8 mouse cellular contexts compared by ENCODE assay signal in the genomic region with DNA sequence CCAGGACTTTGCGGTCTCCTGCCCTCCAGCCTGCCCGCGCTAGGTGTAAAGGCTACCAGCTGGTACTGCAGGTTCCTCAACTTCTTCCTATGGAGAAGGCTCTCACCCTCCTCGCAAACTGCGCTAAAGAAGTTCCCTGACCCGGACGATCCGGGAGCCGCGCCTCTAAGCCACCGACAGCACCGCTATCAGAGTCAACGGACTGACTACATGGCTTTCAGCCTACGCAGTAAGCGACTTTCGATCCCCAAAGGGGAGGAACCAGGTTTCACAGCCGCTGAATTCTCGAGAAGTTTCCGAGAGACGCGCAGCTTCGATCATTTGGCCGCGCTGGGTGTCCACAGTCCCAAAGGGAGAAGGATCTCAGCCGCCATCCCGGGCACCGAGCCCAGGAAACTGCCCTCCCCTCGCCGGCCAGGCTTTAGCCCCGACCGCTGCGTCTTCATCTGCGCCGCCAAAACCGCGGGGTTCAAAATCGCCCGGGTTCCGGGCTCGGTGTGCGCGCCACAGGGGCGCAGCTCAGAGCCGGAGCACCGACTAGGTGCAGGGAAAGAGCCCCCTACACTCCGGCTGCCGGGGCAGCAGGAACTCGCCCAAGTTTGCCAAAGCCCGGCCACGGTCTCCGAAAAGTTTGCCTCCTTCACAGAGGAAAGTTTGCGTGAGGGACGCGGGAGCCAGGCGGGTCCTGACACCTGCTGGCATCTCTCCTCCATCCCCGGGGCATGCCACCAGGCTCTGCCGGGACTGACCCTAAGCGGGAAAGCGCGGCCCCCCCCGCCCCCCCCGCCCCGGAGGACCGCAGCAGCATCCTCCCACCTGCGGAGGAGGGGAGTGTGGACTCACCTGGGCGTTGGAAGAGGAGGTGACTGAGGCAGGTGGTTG. TPM values are rescaled to one million over a fixed set of nuclear protein-coding genes. Genes with fewer than 3 reads are reported as not detected.
DNase-seq lines count a peak whose midpoint lies in the region; ATAC-seq and TF ChIP-seq lines count a peak whose summit lies in the region.

No protein-coding gene starts in this region.

- DNase-seq in cerebellum, postnatal 36 days, result peak; percentile 25 to 32
- peak; percentile 88 for DNase-seq in gastrocnemius, adult 2 months
- peak; percentile 31 to 38 for DNase-seq in left cerebral cortex, postnatal 36 days (ENCODE audit: low spot score in 2 of 2)
- peak; percentile 51 for DNase-seq in right cerebral cortex, postnatal 4 days
- peak; percentile 38 for DNase-seq in yolk sac, embryonic 10.5 days (ENCODE audit: low spot score)

- intact Hi-C loops in gastrocnemius, adult 2 months (cut with DNase I), result loop anchor here (5.0 to 10.0 kb wide), 3 partner anchors 74 to 304 kb away; a partner anchor contains a TSS
- intact Hi-C loops in left cerebral cortex, postnatal 36 days (cut with DNase I), result no loop called here

- peaks cover 19% of the 10 kb centered on the region for H3K4me1 ChIP-seq in hindbrain, embryonic 15.5 days (replicated peaks)

- H3K27me3 ChIP-seq in hindbrain, embryonic 15.5 days, result peaks cover 47% of the 10 kb centered on the region

- TF ChIP-seq CTCF in gastrocnemius, adult 2 months (IDR thresholded peaks at IDR 0.05), result no peak

- peak; percentile 53 for ATAC-seq in activated CD4-positive, CD25-positive, alpha-beta regulatory T cell, adult 4 months
- ATAC-seq in hindbrain, embryonic 15.5 days (ENCODE audit: low FRiP score, low read depth), result peak; percentile 68; the same call in 1 of the 2 replicates
- ATAC-seq in megakaryocyte-erythroid progenitor cell, adult 5-6 weeks (replicated peaks; ENCODE audit: low FRiP score, low TSS enrichment, poor library complexity, severe bottlenecking), result peak; percentile 74

- H3K27ac ChIP-seq in gastrocnemius, adult 2 months, result peak overlapping the region; percentile 79
- H3K27ac ChIP-seq in hindbrain, embryonic 15.5 days (replicated peaks), result no peak overlapping the region

- H3K9ac ChIP-seq in hindbrain, embryonic 15.5 days, result peak overlapping the region; percentile 25

- peak overlapping the region; percentile 94 for H3K4me3 ChIP-seq in gastrocnemius, adult 2 months
- peak overlapping the region; percentile 69 for H3K4me3 ChIP-seq in hindbrain, embryonic 15.5 days

- H3K36me3 ChIP-seq in hindbrain, embryonic 15.5 days, result no peaks in the 10 kb centered on the region

- H3K9me3 ChIP-seq in hindbrain, embryonic 15.5 days, result no peaks in the 10 kb centered on the region

- peak overlapping the region; percentile 96 for H3K4me2 ChIP-seq in hindbrain, embryonic 15.5 days

- WGBS in hindbrain, embryonic 15.5 days, result under 1% methylated on average over 66 of the region's 66 CpGs

RNA-seq across cellular contexts. Expression of a gene that starts 0.6 kb away (rescaled TPM):
- 10 to 100 TPM; 29.9 to 32.5 TPM for polyA plus RNA-seq in activated CD4-positive, CD25-positive, alpha-beta regulatory T cell, adult 4 months (2017; shearing (Covaris generic))
- 1 to 10 TPM; 1.2 to 1.3 TPM for total RNA-seq in gastrocnemius, adult 2 months (2021)
- 3.8 and 4.9 TPM in 2 replicates for polyA plus RNA-seq in hindbrain, embryonic 15.5 days (2015; fragmentation: Nextera tagmentation; extraction: Ambion mirVana)
- 1 to 10 TPM; 2.3 to 2.4 TPM for total RNA-seq in left cerebral cortex, postnatal 36 days (2021)
- total RNA-seq in megakaryocyte-erythroid progenitor cell, adult 5-6 weeks (2014; fragmentation: Nextera tagmentation), result 6.6 and 7.5 TPM in 2 replicates
- 3.0 and 13.1 TPM in 2 replicates for total RNA-seq in megakaryocyte-erythroid progenitor cell, adult 5-6 weeks (2017)

Comparison
In these comparisons a context has a peak if more than half of its experiments do, and no peak if none do; other contexts are left out.
1. DNase-seq: peak in every context shown above with its lines; median percentile 88 in gastrocnemius, adult 2 months; 51 in right cerebral cortex, postnatal 4 days; 38 in yolk sac, embryonic 10.5 days; 34 in left cerebral cortex, postnatal 36 days; 28 in cerebellum, postnatal 36 days.